Mouse (Mus musculus) ovary, postnatal 10 days (tissue): ENCODE measurements at regions not wholly inside any gene's neighbourhood (a gene's known extent, or its start where the extent isn't known, plus 50 kb on each side); places are given as distances from the start of the nearest gene placed in this dataset.

Experiments
- DNase-seq: peaks from one replicate; pipeline ENCODE4 v3.0.0; 2022; ENCODE audit warnings: low spot score

DNA sequence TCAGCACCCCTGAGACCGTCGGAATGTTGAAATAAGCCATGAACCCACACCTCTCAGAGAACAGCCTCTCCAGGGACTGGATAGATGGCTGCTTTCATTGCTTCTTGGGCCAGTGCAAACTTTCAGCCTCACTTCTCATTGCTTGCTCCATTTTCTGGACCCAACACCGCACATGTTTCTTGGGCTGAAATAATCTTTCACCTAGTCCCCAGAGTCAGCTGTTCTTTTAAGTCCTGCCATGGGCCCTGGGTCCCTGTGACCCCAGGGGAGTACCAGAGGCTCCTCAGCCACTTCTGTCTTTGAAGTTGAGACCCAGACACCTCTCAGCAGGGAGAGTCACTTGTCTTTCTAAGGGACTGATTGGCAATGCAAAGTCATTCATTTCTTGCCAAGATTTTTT lies 201.4 kb downstream of the Fndc1 start:
- no peak for DNase-seq

- DNase-seq = no peak
Measured at GRCm38 (mm10) chr17:7623392-7623791, 203.7 kb downstream of the Fndc1 start.

GRCm38 (mm10) chr17:7621262-7621661 lies 205.8 kb downstream of the Fndc1 start:
- no peak for DNase-seq

DNA sequence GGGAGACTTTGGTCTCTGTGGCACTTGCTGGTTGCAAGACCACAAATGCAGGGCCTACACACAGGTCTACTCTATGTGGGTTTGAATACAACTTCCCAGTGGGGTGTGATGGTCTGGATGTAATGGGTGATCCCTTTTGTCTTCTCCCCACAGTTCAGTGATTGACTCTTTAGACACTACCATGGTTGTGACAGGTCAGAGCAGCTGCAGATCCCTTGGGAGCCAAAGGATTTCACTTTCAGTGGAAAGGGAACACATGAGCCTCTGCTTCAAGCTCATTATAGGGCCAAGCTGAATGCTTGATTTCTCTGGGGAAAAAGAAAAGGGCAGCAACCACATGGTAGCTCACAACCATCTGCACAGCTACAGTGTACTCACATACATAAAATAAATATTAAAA lies 206.9 kb downstream of the Fndc1 start:
- DNase-seq = no peak

- DNase-seq = no peak
Measured at GRCm38 (mm10) chr17:7619641-7620040, 207.5 kb downstream of the Fndc1 start.

DNA sequence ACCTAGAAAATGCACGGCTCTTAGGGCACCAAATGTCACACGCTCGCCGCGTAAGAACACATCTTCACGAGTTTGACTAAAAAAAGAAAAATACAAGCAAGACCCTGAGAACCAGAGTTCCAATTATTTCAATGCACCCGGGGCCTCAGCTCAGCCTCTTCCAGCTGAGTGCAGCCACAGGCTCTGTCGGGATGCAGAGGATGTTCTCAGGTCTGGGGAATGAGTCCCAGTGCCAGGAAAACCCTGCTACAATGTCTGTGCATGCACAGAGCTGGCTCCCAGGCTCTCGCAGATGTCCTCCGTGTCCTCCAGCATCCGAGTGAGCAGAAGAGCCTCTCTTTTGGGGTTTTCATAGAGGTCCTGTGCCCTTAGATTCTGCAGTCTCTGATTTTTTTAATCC lies 219.1 kb downstream of the Fndc1 start:
- DNase-seq = no peak

DNA sequence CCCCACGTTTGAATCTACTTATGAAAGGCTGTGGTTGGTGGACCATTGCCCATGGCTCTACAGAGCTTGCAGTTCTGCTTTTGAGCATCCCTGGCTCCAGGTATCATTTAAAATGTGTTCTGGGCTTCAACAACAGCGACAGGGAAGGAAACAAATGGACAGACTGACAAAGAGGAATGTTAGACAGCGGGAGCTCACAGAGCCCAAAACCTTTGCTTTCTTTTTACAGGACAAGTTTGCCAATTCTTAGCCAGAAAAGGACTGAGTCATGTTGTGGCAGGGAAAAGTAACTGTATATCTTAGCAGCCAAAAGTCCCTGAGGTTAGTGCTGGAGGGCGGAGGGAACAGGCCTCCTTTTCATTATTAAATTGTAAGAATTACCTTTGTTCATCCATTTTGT lies 219.7 kb downstream of the Fndc1 start:
- no peak for DNase-seq

- DNase-seq = no peak
Measured at GRCm38 (mm10) chr17:7604813-7605504, 219.7 kb upstream of the Unc93a2 start.

GRCm38 (mm10) chr17:7604096-7604495 lies 218.8 kb upstream of the Unc93a2 start:
- DNase-seq = no peak

GRCm38 (mm10) chr17:7600555-7600954 lies 215.3 kb upstream of the Unc93a2 start:
- DNase-seq = no peak

DNA sequence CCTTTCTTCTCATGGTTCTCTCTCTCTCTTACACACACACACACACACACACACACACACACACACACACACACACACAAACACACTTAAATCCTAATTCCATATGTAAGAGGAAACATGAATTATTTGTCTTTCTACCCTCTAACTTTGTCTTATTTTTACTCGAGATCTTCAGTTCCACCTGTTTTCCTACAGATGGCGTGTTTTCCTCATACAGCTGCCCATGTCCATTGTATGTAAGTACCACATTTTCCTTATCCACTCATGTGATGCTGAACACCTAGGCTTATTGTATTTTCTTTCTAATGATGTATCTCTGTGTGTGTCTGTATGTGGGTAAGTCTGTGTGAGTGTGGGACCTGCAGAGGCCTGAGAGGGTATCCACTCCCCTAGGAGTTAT lies 212.2 kb upstream of the Unc93a2 start:
- no peak for DNase-seq

DNA sequence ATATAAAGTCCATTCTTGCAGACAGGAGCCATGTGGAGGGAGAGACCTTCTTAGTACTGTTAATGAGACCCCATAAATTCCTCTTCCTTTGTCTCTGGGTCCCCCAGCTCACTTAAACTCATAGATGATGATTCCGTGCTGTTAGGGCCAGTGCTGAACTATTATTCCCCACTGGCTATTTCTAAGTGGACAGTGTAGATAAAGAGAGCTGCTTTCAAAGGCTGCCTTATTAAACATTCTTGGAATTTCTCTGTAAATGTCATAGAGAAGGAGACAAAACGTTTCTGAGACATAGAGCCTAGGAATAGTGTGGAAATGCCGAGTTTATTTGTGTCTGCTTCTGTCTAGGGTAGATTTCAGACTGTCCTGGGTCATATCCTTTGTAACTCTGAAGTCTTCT lies 209.5 kb upstream of the Unc93a2 start:
- no peak for DNase-seq

DNA sequence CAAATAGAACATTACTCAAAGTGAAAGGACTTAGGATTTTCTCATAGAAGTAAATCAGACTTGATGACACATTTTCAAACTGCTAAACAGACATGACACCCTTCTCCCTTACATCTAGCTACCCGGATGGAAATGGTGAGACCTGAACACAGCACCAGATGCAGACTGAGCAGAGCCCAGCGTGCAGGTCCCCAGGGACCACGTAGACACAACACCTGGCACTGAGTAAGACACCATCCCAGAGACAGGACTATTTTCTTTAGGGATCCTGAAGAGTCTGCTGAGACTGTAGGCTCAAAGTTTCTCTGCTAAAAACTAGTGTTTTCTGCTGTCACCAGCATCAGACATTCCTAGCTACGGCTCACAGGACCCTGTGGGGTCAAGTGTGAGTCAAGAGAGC lies 207.2 kb upstream of the Unc93a2 start:
- no peak for DNase-seq

DNA sequence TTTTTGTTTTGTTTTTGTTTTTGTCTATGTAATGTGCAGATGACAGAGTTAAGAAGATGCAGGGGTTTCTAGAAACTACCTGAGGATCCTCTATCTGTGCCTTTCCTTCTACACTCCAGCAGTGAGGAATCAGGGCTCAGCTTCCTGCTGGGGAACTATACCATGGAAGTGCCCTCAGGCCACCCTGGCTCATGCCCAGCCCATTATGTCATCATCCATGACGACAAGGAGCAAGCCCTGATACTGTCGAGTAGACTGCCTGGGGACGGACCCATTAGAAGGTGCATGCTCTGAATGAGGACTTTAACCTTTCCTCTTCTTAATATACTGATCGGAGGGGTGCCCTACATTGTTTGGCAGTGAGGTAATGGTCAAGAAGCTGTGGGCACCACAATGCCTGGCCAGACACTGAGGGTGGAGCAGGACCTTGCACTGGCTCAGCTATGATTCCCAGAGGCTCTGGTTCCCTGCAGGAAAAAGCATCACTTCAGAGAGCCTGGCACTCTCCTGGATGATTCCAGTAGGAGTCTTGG lies 197.7 kb upstream of the Unc93a2 start:
- DNase-seq = no peak

DNA sequence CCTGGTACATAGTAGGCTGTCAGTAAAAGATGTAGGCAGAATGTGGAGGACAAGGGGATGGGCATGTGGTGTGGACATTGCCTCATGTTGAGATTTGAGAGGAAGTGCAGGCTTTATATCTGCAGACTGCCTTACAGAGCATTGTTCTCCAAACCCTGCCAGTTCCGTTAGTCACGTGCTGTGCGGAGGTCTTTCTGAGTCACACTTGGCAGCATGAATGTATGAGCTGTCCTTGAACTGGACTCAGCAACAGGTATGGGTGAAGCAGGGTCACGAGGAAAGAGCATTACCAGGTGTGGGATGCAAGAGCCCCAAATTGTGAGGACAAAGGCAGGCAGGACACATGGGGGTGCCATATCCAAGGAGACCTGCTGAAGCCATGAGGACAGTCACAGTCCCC lies 193.8 kb upstream of the Unc93a2 start:
- DNase-seq = no peak

DNA sequence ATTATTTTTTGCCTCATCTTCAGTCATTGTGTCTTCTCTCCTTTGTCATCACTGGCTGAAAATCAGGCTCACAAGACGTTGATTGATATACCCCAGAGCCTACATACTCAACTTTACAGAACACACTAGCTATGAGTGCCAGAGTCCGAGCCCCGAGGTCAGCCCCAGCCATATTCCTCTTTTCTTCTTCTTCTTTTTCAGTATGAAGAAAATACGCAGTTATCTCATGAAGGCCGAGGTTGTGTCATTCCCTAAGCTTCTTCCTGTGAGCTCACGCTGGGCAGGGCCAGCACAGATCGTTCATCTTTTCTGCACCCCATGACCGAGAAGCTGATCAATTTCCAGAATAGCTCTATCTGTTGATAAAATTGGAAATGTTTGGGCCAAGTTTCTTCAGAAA lies 192.7 kb upstream of the Unc93a2 start:
- DNase-seq = no peak

DNA sequence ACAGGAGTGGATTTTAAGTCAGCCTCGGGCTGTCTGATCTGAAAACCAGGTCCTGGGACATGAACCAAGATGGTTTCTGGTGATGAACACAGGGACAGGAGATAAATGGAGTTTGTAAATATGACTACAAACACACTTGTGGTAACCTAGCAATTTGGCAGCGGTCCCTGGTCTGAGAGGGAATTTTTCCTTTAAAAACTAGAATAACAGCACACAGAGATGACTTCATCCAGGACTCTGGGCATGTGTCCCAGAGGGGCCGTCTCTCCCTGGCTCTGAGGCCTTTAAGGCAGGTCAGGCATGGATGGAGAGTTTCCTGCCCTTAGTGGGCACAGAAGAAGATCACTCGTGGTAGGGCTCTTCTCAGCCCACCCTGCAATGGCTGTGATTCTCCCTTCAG lies 192.0 kb upstream of the Unc93a2 start:
- DNase-seq = peak; percentile 39

- DNase-seq = no peak
Measured at GRCm38 (mm10) chr17:7571481-7571880, 186.2 kb upstream of the Unc93a2 start.

DNA sequence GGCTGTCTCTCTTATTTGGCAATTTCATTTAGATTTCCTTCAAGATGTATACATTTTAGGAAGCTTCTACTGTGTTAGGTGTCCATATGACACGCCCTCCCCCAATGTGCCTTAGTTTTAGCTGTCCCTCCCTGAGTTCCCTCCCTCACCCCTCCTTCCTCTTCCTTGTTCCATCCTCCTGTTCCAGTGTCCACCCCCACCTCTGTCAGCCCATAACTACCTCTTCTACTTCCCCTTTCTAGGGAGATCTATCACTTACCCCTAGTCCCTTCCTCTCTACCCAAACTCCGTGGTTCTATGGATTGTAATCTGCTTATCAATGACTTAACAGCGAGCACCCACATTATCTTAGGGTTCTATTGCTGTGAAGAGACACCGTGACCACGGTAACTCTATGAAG lies 183.2 kb upstream of the Unc93a2 start:
- DNase-seq = no peak

DNA sequence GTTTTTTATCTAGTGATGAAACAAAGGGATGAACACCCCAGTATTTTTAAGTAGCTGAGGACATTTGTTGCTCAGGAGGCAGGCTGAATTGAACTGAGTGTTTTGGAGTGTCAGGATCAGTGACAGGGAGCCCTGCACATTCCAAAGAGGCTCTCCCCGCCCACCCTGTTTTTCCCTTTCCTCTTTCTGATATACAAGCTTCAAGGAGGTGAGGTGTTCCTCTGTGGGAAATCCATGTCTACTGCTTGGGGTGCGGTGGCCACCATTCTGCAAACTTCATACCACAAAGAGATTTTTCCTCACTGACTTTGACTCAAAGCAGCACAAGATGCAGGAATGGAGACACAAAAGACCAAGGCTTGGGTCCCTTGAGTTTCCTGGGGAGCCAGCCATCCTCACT lies 180.5 kb upstream of the Unc93a2 start:
- no peak for DNase-seq

DNA sequence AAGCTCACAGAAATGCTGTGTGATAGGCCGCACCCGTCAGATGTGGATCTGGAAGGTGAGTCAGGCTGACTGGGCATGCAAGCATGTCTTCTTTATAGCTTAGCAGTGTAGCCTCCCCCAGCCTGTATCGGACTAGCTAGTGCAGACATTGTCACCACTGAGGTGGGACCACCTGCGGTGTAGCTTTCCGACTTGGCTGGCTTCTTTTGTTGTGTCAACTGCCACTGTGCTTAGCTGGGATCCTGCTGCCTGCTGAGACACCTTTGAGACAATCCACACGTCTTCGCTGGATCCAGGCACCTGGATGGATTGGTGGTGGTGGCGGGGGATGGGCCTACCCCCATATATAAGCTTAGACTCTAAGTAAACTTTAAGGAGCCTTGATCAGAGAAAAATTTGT lies 177.7 kb upstream of the Unc93a2 start:
- no peak for DNase-seq

DNA sequence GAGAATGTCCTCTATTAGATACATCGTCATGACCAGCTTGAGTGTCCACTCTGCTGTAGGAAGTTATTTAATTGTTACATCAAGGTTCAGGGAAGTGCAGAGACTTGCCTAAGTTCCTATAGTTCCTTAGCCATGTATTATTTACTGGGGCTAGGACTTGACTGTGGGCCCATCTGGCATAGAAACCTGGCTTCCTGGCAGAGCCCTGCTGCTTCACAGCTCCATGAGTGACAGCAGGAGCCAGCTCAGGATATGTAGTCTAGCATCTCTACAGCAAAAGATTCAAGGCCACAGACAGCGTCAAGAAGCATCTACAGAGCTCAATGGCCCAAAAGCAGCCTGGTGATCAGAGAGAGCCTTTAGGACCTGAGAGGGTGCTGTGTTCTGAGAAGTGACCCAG lies 163.2 kb upstream of the Unc93a2 start:
- DNase-seq = no peak

DNA sequence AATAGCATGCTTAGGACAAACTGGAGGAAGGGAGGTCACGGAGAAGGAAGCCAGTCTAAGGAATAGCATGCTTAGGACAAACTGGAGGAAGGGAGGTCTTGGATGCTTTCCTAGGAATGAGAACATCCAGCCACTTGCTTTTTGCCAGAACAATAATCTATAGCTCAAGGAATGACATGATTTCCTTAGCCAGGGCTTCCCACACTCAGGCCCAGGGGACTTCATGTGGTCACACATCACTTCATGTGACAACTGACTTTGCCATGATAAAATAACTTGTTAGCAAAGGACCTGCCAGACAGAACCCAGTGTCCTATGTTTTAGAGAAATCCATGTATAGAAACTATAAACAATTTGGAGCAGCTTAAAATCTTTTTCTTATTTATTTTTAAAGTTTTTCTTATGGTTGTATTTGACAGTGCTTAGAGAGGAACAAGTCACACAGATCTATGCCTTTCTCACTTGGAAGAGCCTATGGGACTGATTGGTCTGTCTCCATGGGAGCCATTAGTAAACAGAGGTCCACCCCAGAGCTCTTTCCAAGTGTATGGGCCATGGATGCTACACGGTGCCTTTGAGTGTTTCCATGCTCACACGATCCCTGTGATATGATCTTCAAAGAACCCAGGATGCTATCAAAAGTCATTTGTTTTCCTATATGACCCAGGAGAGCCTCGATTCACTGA lies 153.3 kb upstream of the Unc93a2 start:
- DNase-seq = no peak
